Mouse (Mus musculus) MEL (cell line): ENCODE data around the gene Fgd2. TPM values are rescaled to one million over a fixed set of nuclear protein-coding genes. Genes with fewer than 3 reads are reported as not detected.

Source experiments
- DNase-seq: peaks from one replicate; pipeline ENCODE4 v3.0.0; 2011; ENCODE audit warnings: low read depth, low spot score
- H3K27ac ChIP-seq: 2 replicates; pipeline ENCODE4 v1.5.1; 2012; ENCODE audit warnings: low read depth, mild to moderate bottlenecking, control low read depth, low read length, moderate library complexity; ENCODE audit not compliant: control insufficient read depth
- H3K27me3 ChIP-seq, 2 experiments: fragments of 150-350 bp in 1 of 2; sonication (generic) in 1 of 2; 2 replicates each; pipeline ENCODE4 v1.6.1; 2012; ENCODE audit warnings: low read length in 2 of 2, mild to moderate bottlenecking in 2 of 2, improper control_type of control experiment in 1 of 2, moderate library complexity in 1 of 2; ENCODE audit not compliant: insufficient read depth in 2 of 2, control insufficient read depth in 1 of 2
- H3K36me3 ChIP-seq, 2 experiments: 2 replicates each; pipeline ENCODE4 v1.6.1; 2012 to 2014; ENCODE audit warnings: low read length in 2 of 2, improper control_type of control experiment in 1 of 2, inconsistent platforms in 1 of 2, mild to moderate bottlenecking in 1 of 2; ENCODE audit not compliant: insufficient read depth in 2 of 2, control insufficient read depth in 1 of 2
- H3K4me1 ChIP-seq, 2 experiments: fragments of 150-350 bp in 1 of 2; sonication (generic) in 1 of 2; 2 replicates each; pipeline ENCODE4 v1.6.1; 2012; ENCODE audit warnings: low read length in 2 of 2, improper control_type of control experiment in 1 of 2, mild to moderate bottlenecking in 1 of 2; ENCODE audit not compliant: insufficient read depth in 2 of 2, control insufficient read depth in 1 of 2
- H3K4me3 ChIP-seq, 2 experiments: fragments of 150-350 bp in 1 of 2; sonication (generic) in 1 of 2; 2 replicates each; pipeline ENCODE4 v1.5.1; 2012; ENCODE audit warnings: low read depth in 2 of 2, low read length in 2 of 2, mild to moderate bottlenecking in 2 of 2, moderate library complexity in 2 of 2, control low read depth in 1 of 2, improper control_type of control experiment in 1 of 2; ENCODE audit not compliant: control insufficient read depth in 1 of 2, insufficient read depth in 1 of 2
- H3K79me2 ChIP-seq: 2 replicates; pipeline ENCODE4 v1.6.1; 2012; ENCODE audit warnings: mild to moderate bottlenecking, low read length, moderate library complexity; ENCODE audit not compliant: control insufficient read depth, poor library complexity, insufficient read depth
- H3K9ac ChIP-seq: 2 replicates; pipeline ENCODE4 v1.6.1; 2012; ENCODE audit warnings: low read depth, mild to moderate bottlenecking, control low read depth, low read length, moderate library complexity; ENCODE audit not compliant: control insufficient read depth, poor library complexity, severe bottlenecking
- H3K9me3 ChIP-seq: fragments of 150-350 bp; sonication (generic); replicated peaks from 2 replicates; pipeline ENCODE4 v1.6.1; 2012; ENCODE audit warnings: mild to moderate bottlenecking, low read length, improper control_type of control experiment, moderate library complexity; ENCODE audit not compliant: insufficient read depth
- BHLHE40 ChIP-seq: IDR thresholded peaks from 2 replicates; pipeline ENCODE4 v1.6.1; 2012; ENCODE audit warnings: low read depth, mild to moderate bottlenecking, inconsistent platforms, low read length, improper control_type of control experiment, borderline replicate concordance
- CHD2 ChIP-seq: IDR thresholded peaks from 2 replicates; pipeline ENCODE4 v1.6.1; 2011; ENCODE audit warnings: low read length, improper control_type of control experiment
- CTCF ChIP-seq, 3 experiments: IDR thresholded peaks in 2 of 3; conservative IDR thresholded peaks in 1 of 3; 2 replicates each; pipeline ENCODE4 v1.5.1; 2011 to 2012; ENCODE audit warnings: low read length in 3 of 3, low read depth in 2 of 3, mild to moderate bottlenecking in 2 of 3, improper control_type of control experiment in 1 of 3, inconsistent platforms in 1 of 3, mixed read lengths in 1 of 3, moderate library complexity in 1 of 3; ENCODE audit not compliant: control insufficient read depth in 1 of 3, insufficient read depth in 1 of 3, poor library complexity in 1 of 3, severe bottlenecking in 1 of 3
- EP300 ChIP-seq, 2 experiments: IDR thresholded peaks; 2 replicates each; pipeline ENCODE4 v1.6.1; 2011; ENCODE audit warnings: improper control_type of control experiment in 2 of 2, low read length in 2 of 2, low read depth in 1 of 2, mild to moderate bottlenecking in 1 of 2
- ETS1 ChIP-seq: IDR thresholded peaks from 2 replicates; pipeline ENCODE4 v1.6.1; 2012; ENCODE audit warnings: low read depth, mild to moderate bottlenecking, inconsistent platforms, low read length, improper control_type of control experiment, moderate library complexity
- GABPA ChIP-seq: IDR thresholded peaks from 2 replicates; pipeline ENCODE4 v1.6.1; 2012; ENCODE audit warnings: low read depth, mild to moderate bottlenecking, inconsistent platforms, low read length, improper control_type of control experiment, moderate library complexity
- GATA1 ChIP-seq: IDR thresholded peaks from 2 replicates; pipeline ENCODE4 v1.6.1; 2011; ENCODE audit warnings: low read depth, low read length, improper control_type of control experiment
- HCFC1 ChIP-seq: IDR thresholded peaks from 2 replicates; pipeline ENCODE4 v1.6.1; 2012; ENCODE audit warnings: low read depth, mild to moderate bottlenecking, inconsistent platforms, low read length, improper control_type of control experiment, moderate library complexity
- KAT2A ChIP-seq: conservative IDR thresholded peaks from 2 replicates; pipeline ENCODE4 v1.6.1; 2012; ENCODE audit warnings: low read depth, low read length, improper control_type of control experiment, inconsistent platforms
- MYC ChIP-seq: IDR thresholded peaks from 2 replicates; pipeline ENCODE4 v1.6.1; 2011; ENCODE audit warnings: low read depth, mild to moderate bottlenecking, low read length, improper control_type of control experiment, moderate library complexity
- NELFE ChIP-seq: IDR thresholded peaks from 2 replicates; pipeline ENCODE4 v1.6.1; 2011; ENCODE audit warnings: low read depth, low read length, improper control_type of control experiment
- POLR2AphosphoS5 ChIP-seq: IDR thresholded peaks from 2 replicates; pipeline ENCODE4 v1.6.1; 2012; ENCODE audit warnings: low read depth, borderline replicate concordance, mild to moderate bottlenecking, inconsistent platforms, low read length, moderate library complexity, mixed read lengths
- SIN3A ChIP-seq: IDR thresholded peaks from 2 replicates; pipeline ENCODE4 v1.6.1; 2012; ENCODE audit warnings: low read length, improper control_type of control experiment, inconsistent platforms
- SMC3 ChIP-seq: IDR thresholded peaks from 2 replicates; pipeline ENCODE4 v1.6.1; 2011; ENCODE audit warnings: low read depth, low read length, improper control_type of control experiment
- TAL1 ChIP-seq: IDR thresholded peaks from 2 replicates; pipeline ENCODE4 v1.6.1; 2012; ENCODE audit warnings: mild to moderate bottlenecking, inconsistent platforms, low read length, moderate library complexity, mixed read lengths
- TBP ChIP-seq: IDR thresholded peaks from 2 replicates; pipeline ENCODE4 v1.8.0; 2011; ENCODE audit warnings: low read depth, low read length, improper control_type of control experiment
- TCF12 ChIP-seq: IDR thresholded peaks from 2 replicates; pipeline ENCODE4 v1.6.1; 2014; ENCODE audit warnings: low read depth, mild to moderate bottlenecking, inconsistent platforms, low read length, improper control_type of control experiment, moderate library complexity
- ZNF384 ChIP-seq: IDR thresholded peaks from 2 replicates; pipeline ENCODE4 v1.6.1; 2012; ENCODE audit warnings: low read depth, mild to moderate bottlenecking, inconsistent platforms, low read length, improper control_type of control experiment
- polyA plus RNA-seq, 2 experiments: library from polyadenylated mRNA; stranded (reverse) in 1 of 2; unstranded in 1 of 2; fragments of >175 nt in 1 of 2; fragments of >200 nt in 1 of 2; gene quantifications; 2 replicates each; pipeline versions ENCODE4 v1.2.1 to v1.2.4; 2012; ENCODE audit warnings: low replicate concordance in 2 of 2, low read depth in 1 of 2; ENCODE audit not compliant: insufficient read length in 2 of 2, insufficient read depth in 1 of 2, missing spikeins in 1 of 2
- total RNA-seq: library from RNA; depleted of rRNA; stranded (reverse); fragments of 300-350 nt; gene quantifications from 2 replicates; pipeline ENCODE4 v1.2.3, GENCODE M21; 2012

The Fgd2 gene
- total and polyA plus RNA-seq, 3 experiments = 0.23 to 0.39 TPM; not detected in 1

DNA sequence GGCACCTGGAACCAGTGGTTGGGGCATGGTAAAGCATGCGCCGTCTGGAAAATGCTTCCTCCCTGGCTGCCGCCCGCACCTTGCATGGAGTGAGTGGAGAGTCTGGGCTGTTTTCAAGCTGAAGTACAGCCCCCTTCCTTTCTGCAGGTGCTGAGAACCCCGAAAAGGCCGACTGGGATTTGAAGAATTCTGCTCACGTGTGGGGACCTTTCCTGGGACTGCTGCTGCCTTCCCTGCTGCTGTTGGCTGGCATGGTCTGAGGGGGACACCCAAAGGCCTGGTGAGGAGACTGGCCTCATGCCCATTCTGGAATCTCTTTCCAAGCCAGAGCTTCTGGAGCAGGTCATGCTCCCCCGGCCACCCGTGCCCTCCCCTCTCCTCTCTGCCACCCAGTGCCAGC, 33.0 kb upstream of the Fgd2 start:
- no peak for DNase-seq
- no peak for TF ChIP-seq GATA1
- H3K27ac ChIP-seq = no peak overlapping the region
- H3K36me3 ChIP-seq = peaks cover 0 to 10% of the 10 kb centered on the region in 2 experiments; a peak in 2 of 4 replicates
- H3K9me3 ChIP-seq = no peaks in the 10 kb centered on the region
- H3K9ac ChIP-seq = no peak overlapping the region
- H3K27me3 ChIP-seq = no peaks in the 10 kb centered on the region
- no peaks in the 10 kb centered on the region for H3K79me2 ChIP-seq
- no peak overlapping the region for H3K4me3 ChIP-seq
- peaks cover 2 to 12% of the 10 kb centered on the region in 2 experiments; a peak in 3 of 4 replicates for H3K4me1 ChIP-seq

DNA sequence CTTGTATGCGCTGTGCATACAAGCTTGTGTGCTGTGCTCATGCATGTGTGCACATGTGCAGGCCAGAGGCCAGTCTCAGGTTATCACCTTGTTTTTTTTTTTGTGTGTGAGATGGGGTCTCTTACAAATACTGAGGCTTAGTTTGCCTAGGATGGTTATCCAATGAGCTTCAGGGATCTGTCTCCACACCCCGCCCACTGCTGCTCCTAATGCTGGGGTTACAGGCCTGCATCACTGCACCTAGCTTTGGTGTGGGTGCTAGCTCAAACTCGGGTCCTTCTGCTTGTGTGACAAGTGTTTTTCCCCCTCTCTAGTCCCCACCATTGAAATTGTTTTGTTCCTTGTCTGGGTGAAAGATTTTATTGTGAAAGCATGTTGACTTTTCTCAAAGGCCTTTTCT, 30.5 kb upstream of the Fgd2 start:
- no peaks in the 10 kb centered on the region for H3K9me3 ChIP-seq
- no peaks in the 10 kb centered on the region for H3K4me1 ChIP-seq
- TF ChIP-seq SIN3A = no peak
- no peak overlapping the region for H3K27ac ChIP-seq
- no peaks in the 10 kb centered on the region for H3K79me2 ChIP-seq
- no peak overlapping the region for H3K4me3 ChIP-seq
- no peaks in the 10 kb centered on the region; a peak in 1 of 4 replicates for H3K36me3 ChIP-seq
- DNase-seq = no peak
- no peak overlapping the region for H3K9ac ChIP-seq
- H3K27me3 ChIP-seq = no peaks in the 10 kb centered on the region

DNA sequence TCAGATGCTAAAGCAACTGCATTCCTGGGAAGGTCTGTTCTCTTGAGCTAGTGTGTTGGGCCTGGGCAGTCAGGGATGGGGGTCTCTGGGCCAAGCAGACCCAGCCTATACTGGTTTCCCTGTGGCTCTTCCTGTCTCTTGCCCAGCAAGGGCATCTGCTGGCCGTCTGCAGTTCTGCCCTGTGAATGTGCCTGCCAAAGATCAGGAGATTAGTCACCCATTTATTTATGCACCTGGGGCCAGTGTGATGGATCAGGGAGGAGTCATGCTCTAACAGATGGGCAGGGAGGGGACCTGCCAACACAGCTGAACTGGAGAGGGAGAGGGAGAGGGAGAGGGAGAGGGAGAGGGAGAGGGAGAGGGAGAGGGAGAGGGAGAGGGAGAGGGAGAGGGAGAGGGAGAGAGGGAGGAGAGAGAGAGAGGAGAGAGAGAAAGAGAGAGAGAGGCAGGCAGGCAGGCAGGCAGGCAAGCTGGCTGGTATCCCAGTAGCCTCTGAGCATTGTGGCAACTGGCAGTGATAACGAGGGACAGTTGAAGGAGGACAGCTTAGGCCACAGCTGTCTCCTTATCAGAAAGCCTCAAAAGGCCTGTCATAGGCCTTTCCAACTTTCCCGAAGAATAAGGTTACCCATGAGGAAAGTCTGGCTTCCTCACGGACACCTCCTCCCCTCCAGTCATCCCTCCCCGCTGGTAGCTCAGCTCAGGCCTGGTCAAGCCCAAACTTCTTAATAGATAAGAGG, 29.9 kb upstream of the Fgd2 start:
- Histone ChIP-seq H3K4me1 (no peaks in the 10 kb centered on the region), H3K9me3 (no peaks in the 10 kb centered on the region), H3K9ac (no peak overlapping the region), H3K27ac (no peak overlapping the region), H3K4me3 (no peak overlapping the region), H3K79me2 (no peaks in the 10 kb centered on the region), H3K36me3 (no peaks in the 10 kb centered on the region; a peak in 1 of 4 replicates), H3K27me3 (no peaks in the 10 kb centered on the region)
- TF ChIP-seq TCF12 = no peak
- TF ChIP-seq NELFE = no peak
- TF ChIP-seq GABPA = no peak
- no peak for TF ChIP-seq EP300 (IDR thresholded peaks at IDR 0.05; ENCODE audit: low read depth in 1 of 2, low read length in 2 of 2)
- no peak for TF ChIP-seq POLR2AphosphoS5
- TF ChIP-seq TBP = no peak
- TF ChIP-seq KAT2A = no peak
- no peak for TF ChIP-seq CHD2
- no peak for TF ChIP-seq CTCF (IDR thresholded peaks at IDR 0.05 in 2 of 3, conservative IDR thresholded peaks at IDR 0.05 in 1 of 3; ENCODE audit: control insufficient read depth in 1 of 3, insufficient read depth in 1 of 3, low read depth in 2 of 3, low read length in 3 of 3, poor library complexity in 1 of 3, severe bottlenecking in 1 of 3)
- TF ChIP-seq SMC3 = no peak
- no peak for TF ChIP-seq SIN3A
- TF ChIP-seq BHLHE40 = no peak
- no peak for TF ChIP-seq TAL1
- no peak for TF ChIP-seq HCFC1
- TF ChIP-seq ZNF384 = no peak
- no peak for TF ChIP-seq MYC
- no peak for TF ChIP-seq ETS1
- DNase-seq = no peak
